Mouse (Mus musculus) brown adipose tissue, adult 24 weeks (tissue): ENCODE data around the gene Gm5916. TPM values are rescaled to one million over a fixed set of nuclear protein-coding genes. Genes with fewer than 3 reads are reported as not detected.

Experiments used
- H3K27ac ChIP-seq: fragments of 200-500 bp; replicated peaks from 2 replicates; pipeline ENCODE4 v1.5.1; 2012; ENCODE audit warnings: low read depth, mild to moderate bottlenecking, low read length
- H3K4me1 ChIP-seq: fragments of 200-500 bp; 2 replicates; pipeline ENCODE4 v1.6.1; 2012; ENCODE audit warnings: low read length, mixed read lengths; ENCODE audit not compliant: control insufficient read depth, insufficient read depth, insufficient read length
- H3K4me3 ChIP-seq: fragments of 200-500 bp; 2 replicates; pipeline ENCODE4 v1.5.1; 2012; ENCODE audit warnings: low read depth, mild to moderate bottlenecking, low read length, moderate library complexity; ENCODE audit not compliant: insufficient read depth
- polyA plus RNA-seq: library from polyadenylated mRNA; stranded (reverse); fragments of >200 nt; gene quantifications from 2 replicates; pipeline ENCODE4 v1.2.4, GENCODE M21; 2012; ENCODE audit not compliant: missing spikeins, insufficient read depth, insufficient read length

Gm5916 gene
- not detected in 2 replicates for polyA plus RNA-seq

DNA sequence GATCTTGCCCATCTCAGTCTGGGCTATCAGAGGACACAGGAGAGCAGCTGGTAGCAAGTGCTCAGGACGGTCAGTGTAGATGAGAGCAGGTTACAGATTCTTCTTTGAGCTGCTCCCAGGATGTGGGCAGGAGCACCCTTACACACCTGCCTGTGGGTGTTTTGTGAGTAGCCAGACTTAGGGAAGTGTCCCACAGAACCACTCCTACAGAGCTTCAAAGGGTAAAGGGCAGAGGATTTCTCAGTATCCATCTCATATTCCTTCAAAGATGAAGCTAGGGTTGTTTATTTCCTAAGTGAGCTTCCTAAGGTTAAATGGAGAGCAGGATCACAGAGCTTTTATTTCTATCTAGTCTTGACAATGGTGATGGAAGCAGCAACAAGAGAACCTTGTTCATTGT is at the start of gene Gm5916:
Gene Gm5916, minus strand, starts transcription at position 101 of the 400 bp plus-strand sequence.
- no peaks in the 10 kb centered on the region for H3K4me1 ChIP-seq
- no peak within 1 kb of the TSS for H3K4me3 ChIP-seq
- no peak within 1 kb of the TSS for H3K27ac ChIP-seq

Other genes with a start within 250 kb of the Gm5916 start
- gene 9230113P08Rik, start 220.4 kb downstream of the Gm5916 start, polyA plus RNA-seq = not detected in 2 replicates